Mouse (Mus musculus) kidney, embryonic 15.5 days (tissue): Measurements from ENCODE around the gene Gcm1. TPM values are rescaled to one million over a fixed set of nuclear protein-coding genes. Genes with fewer than 3 reads are reported as not detected.
"Not testable (repeated sequence)": the region's sequence is repeated elsewhere in the genome, so short reads cannot be mapped to it uniquely, and the experiment has no call there.

ENCODE experiments used
- ATAC-seq: fragments of 200-750 bp; cut with Nextera tagmentation; replicated peaks from 2 replicates; pipeline ENCODE4 v1.8.0; 2017; ENCODE audit warnings: moderate TSS enrichment; ENCODE audit not compliant: low FRiP score
- H3K27ac ChIP-seq: fragments of 300-500 bp; sonication (generic); 2 replicates; pipeline ENCODE4 v1.5.1; 2015; ENCODE audit warnings: mild to moderate bottlenecking, inconsistent platforms
- H3K27me3 ChIP-seq: fragments of 300-500 bp; sonication (generic); 2 replicates; pipeline ENCODE4 v1.6.1; 2015; ENCODE audit warnings: inconsistent platforms
- H3K36me3 ChIP-seq: fragments of 300-500 bp; sonication (generic); 2 replicates; pipeline ENCODE4 v1.6.1; 2015; ENCODE audit warnings: inconsistent platforms
- H3K4me1 ChIP-seq: fragments of 300-500 bp; sonication (generic); 2 replicates; pipeline ENCODE4 v1.6.1; 2015; ENCODE audit warnings: inconsistent platforms
- H3K4me2 ChIP-seq: fragments of 300-500 bp; sonication (generic); 2 replicates; pipeline ENCODE4 v1.6.1; 2015; ENCODE audit warnings: moderate library complexity, mild to moderate bottlenecking, inconsistent platforms
- H3K4me3 ChIP-seq: fragments of 300-500 bp; sonication (generic); replicated peaks from 2 replicates; pipeline ENCODE4 v1.5.1; 2015; ENCODE audit warnings: mild to moderate bottlenecking, inconsistent platforms
- H3K9ac ChIP-seq: fragments of 300-500 bp; sonication (generic); 2 replicates; pipeline ENCODE4 v1.6.1; 2015; ENCODE audit warnings: mild to moderate bottlenecking, inconsistent platforms
- H3K9me3 ChIP-seq: fragments of 300-500 bp; sonication (generic); replicated peaks from 2 replicates; pipeline ENCODE4 v1.6.1; 2016; ENCODE audit warnings: inconsistent platforms
- WGBS: fragments of 180-500 bp; shearing (Covaris S2); methylation state at CpG from one replicate; pipeline ENCODE4 v1.1.7; 2015; ENCODE audit warnings: mixed read lengths; 5-methylcytosine and 5-hydroxymethylcytosine counted together
- polyA plus RNA-seq: library from polyadenylated mRNA; unstranded; fragments of >200 nt; fragmentation: Nextera tagmentation; extraction: Ambion mirVana; gene quantifications from 2 replicates; pipeline ENCODE4 v1.2.1, GENCODE M21; 2015

Gcm1 gene
- polyA plus RNA-seq, 1 experiment from 2014 or later = 1.2 TPM

DNA sequence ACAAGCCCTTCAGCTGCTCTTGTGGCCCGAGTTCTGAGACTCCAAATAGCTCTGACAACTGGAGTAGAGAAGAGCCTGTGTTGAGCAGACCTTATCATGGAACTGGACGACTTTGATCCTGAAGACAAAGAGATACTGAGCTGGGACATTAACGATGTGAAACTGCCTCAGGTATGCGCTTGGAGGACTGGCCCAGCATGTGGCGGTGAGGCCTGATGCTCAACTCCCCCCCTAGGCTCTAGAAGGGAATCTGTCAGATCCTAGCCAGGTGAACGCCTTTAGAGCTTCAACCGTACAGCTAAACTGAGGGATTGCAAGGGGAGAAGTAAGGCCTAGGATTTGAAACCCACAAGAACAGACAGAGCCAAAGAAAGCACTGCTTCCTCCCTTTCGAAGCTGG is 2.1 kb downstream of the Gcm1 start:
- Histone ChIP-seq H3K9ac (no peak overlapping the region), H3K27me3 (no peaks in the 10 kb centered on the region), H3K4me2 (no peak overlapping the region), H3K27ac (no peak overlapping the region), H3K4me3 (no peak overlapping the region), H3K4me1 (no peaks in the 10 kb centered on the region), H3K9me3 (no peaks in the 10 kb centered on the region), H3K36me3 (no peaks in the 10 kb centered on the region)
- WGBS = 77% methylated on average over 8 of the region's 8 CpGs
- ATAC-seq = no peak

DNA sequence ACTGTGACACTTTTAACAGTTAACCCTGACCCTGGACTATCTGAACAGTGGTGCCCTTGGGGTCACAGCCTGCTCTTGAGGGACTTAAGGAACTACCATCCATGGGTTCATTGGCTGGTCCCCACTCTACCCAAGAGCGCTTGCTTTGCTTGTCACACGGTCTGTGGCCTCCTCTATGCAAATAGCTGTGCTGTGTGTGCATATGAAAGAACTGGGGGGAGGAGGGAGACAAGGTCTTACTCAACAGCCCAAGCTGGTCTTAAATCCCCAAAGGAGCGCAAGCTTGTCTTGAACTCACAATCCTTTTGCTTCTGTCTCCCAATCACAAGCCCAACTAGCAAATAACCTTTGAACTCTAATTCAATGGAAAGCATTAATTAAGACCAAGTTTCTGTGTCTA is 2.6 kb downstream of the Gcm1 start:
- H3K9ac ChIP-seq = no peak overlapping the region
- ATAC-seq = no peak
- no peaks in the 10 kb centered on the region for H3K36me3 ChIP-seq

DNA sequence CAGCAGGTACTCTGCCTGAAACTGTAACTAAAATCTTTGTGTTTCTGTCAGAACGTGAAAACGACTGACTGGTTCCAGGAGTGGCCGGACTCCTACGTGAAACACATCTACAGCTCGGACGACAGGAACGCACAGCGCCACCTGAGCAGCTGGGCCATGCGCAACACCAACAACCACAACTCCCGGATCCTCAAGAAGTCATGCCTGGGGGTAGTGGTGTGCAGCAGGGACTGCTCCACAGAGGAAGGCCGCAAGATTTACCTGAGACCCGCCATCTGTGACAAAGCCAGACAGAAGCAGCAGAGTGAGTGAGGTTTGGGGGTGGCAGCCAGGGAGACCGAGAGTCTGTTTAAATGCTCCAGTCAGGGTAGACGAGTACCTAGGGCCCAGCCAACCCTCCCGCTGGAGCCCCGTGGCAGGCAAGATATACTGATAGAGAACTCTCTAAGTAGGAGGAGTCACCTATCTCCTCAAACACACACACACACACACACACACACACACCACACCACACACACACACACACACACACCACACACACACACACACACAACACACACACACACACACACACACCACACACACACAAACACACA is 7.9 kb downstream of the Gcm1 start:
- peak overlapping the region; percentile 60; the same call in 1 of the 2 replicates for H3K27ac ChIP-seq
- H3K9ac ChIP-seq = no peak overlapping the region
- no peaks in the 10 kb centered on the region for H3K27me3 ChIP-seq
- no peak for ATAC-seq
- H3K4me3 ChIP-seq = no peak overlapping the region
- H3K9me3 ChIP-seq = no peaks in the 10 kb centered on the region
- WGBS = 71% methylated on average over 16 of the region's 16 CpGs
- no peak overlapping the region for H3K4me2 ChIP-seq
- H3K4me1 ChIP-seq = peaks cover 7% of the 10 kb centered on the region; the same call in 1 of the 2 replicates
- no peaks in the 10 kb centered on the region for H3K36me3 ChIP-seq

More for the DNA sequence above, 2.6 kb downstream of the Gcm1 start:
- Histone ChIP-seq H3K4me3 (no peak overlapping the region), H3K27ac (no peak overlapping the region), H3K4me2 (no peak overlapping the region), H3K9me3 (no peaks in the 10 kb centered on the region), H3K27me3 (no peaks in the 10 kb centered on the region), H3K4me1 (no peaks in the 10 kb centered on the region)
- 85% methylated on average over 3 of the region's 3 CpGs for WGBS

DNA sequence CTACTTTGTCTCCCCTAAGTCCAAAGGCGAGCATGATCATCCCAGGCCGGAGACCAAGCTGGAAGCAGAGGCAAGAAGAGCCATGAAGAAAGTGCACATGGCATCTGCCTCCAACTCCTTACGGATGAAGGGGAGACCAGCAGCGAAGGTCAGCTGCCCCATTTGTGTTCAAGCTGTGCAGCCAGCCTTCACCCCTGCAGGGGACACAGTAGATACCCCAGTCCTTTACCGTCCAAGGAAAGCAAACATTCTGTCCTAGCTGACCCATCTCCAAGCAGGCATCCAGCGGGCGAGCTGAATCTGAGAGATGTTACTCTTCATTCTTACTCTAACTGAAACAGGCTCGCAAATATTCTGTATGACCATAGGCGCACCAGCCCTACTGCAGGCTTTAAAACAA is 10.7 kb downstream of the Gcm1 start:
- Histone ChIP-seq H3K4me1 (peaks cover 7% of the 10 kb centered on the region; the same call in 1 of the 2 replicates), H3K36me3 (no peaks in the 10 kb centered on the region), H3K4me2 (no peak overlapping the region), H3K27me3 (no peaks in the 10 kb centered on the region), H3K4me3 (no peak overlapping the region), H3K27ac (no peak overlapping the region), H3K9ac (no peak overlapping the region), H3K9me3 (no peaks in the 10 kb centered on the region)
- WGBS = 86% methylated on average over 9 of the region's 9 CpGs
- ATAC-seq = no peak

DNA sequence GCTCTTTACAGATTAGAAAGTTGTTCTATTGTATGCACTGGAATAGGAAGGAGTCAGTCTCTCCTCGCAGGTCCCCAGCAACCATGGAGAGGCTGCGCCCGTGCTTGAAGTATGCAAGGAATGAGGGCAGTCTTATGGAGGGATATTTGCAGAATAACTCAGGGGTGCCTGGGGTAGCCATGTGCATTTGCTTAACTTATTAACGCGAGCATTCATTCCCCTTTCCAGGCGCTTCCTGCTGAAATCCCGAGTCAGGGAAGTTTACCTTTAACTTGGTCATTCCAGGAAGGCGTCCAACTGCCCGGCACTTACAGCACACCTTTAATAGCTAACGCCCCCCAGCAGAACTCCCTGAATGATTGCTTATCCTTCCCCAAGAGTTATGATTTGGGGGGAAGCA is 12.4 kb downstream of the Gcm1 start:
- H3K27me3 ChIP-seq = no peaks in the 10 kb centered on the region
- H3K4me1 ChIP-seq = peaks cover 7% of the 10 kb centered on the region; the same call in 1 of the 2 replicates
- H3K4me3 ChIP-seq = no peak overlapping the region
- H3K27ac ChIP-seq = peak overlapping the region; percentile 60; the same call in 1 of the 2 replicates
- no peaks in the 10 kb centered on the region for H3K9me3 ChIP-seq
- no peaks in the 10 kb centered on the region for H3K36me3 ChIP-seq
- peak; percentile 87 for ATAC-seq
- H3K9ac ChIP-seq = no peak overlapping the region
- WGBS = 54% methylated on average over 10 of the region's 10 CpGs
- no peak overlapping the region for H3K4me2 ChIP-seq

DNA sequence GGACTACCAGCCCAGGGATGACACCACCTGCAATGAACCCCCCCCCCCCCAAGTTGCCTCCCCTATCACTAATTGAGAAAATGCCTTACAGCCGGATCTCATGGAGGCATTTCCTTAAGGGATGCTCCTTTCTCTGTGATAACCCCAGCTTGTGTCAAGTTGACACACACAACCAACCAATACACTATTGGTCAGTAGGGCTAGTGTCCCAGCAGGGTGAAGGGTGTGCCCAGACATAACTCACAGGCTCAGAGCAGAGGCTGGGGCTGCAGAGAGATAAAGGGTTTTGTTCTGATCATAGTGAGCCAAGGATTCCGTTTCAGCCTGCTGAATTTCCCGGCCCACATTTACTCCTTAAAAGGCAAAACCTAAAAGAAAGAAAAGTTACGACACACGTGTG is 18.8 kb downstream of the Gcm1 start:
- Histone ChIP-seq H3K9ac (no peak overlapping the region), H3K9me3 (no peaks in the 10 kb centered on the region), H3K4me1 (no peaks in the 10 kb centered on the region), H3K4me2 (no peak overlapping the region), H3K36me3 (no peaks in the 10 kb centered on the region), H3K4me3 (no peak overlapping the region), H3K27ac (no peak overlapping the region), H3K27me3 (no peaks in the 10 kb centered on the region)
- 72% methylated on average over 5 of the region's 5 CpGs for WGBS
- ATAC-seq = no peak

DNA sequence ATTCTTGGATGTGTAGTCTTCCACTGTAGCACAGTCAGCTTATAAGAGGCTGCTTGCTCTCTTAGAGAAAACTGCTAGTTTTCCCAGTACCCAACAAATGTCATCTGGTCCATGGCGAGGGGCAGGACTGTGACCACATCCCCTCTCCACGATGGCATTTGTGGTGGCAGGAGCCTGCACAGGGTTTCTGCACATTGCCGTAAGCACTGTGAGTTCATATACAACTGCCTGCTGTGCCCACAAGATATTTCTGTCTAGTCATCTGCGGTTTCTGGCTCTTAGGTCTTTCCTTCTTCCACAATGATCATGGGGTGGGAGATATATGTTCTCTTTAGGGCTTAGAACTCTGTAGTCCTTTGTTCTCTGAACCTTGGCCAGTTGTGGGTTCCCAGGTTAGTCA is 19.9 kb downstream of the Gcm1 start:
- ATAC-seq = no peak
- Histone ChIP-seq H3K4me1 (no peaks in the 10 kb centered on the region), H3K4me3 (no peak overlapping the region), H3K4me2 (no peak overlapping the region), H3K36me3 (no peaks in the 10 kb centered on the region), H3K9me3 (no peaks in the 10 kb centered on the region), H3K27ac (no peak overlapping the region), H3K27me3 (no peaks in the 10 kb centered on the region), H3K9ac (no peak overlapping the region)
- 89% methylated on average over 4 of the region's 4 CpGs for WGBS

DNA sequence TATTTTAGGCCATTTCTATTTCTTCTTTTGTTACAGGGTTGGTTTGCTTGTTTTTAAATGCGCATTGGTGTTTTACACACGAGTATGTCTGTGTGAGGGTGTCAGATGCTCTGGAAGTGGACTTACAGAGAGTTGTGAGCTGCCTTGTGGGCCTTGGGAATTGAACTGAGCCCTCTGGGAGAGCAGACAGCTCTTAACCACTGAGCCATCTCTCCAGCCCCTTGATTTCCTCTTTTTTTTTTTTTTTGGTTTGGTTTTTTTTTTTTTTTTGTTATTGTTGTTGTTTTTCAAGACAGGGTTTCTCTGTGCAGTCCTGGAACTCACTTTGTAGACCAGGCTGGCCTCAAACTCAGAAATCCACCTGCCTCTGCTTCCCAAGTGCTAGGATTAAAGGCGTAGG is 21.6 kb downstream of the Gcm1 start:
- not testable (repeated sequence) for H3K27ac ChIP-seq, H3K27me3 ChIP-seq, ATAC-seq, H3K4me3 ChIP-seq, H3K9ac ChIP-seq, H3K36me3 ChIP-seq, H3K4me1 ChIP-seq, H3K4me2 ChIP-seq, H3K9me3 ChIP-seq
- WGBS = 93% methylated on average over 3 of the region's 3 CpGs

DNA sequence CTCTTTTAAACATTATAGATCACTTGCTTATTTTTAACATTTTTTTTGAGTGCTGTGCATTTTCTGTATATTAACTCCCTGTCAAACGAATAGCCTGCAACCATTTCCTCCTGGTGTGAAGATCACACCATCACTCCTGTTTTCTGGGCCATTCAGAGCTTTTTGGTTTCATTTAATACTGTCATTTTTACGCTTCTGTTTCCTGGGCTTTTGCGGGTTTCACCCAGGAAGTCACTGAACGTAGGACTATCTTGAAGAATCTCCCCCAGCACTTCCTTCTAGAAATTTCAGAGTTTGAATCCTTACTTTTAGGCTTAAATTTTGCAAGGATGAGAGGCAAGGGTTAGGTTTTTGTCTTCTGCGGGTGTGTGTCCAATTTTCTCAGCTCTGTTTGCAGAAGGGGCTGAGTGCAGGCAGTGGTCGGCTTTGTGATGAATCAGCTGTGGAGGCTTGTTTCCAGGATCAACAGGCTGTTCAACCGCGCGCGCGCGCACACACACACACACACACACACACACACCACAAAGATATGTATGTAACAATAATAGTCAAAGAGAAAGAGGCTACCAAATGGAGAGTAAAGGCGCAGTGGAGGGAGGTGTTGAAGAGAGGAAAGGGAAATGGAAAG is 22.1 kb downstream of the Gcm1 start:
- Histone ChIP-seq H3K9ac (no peak overlapping the region), H3K9me3 (no peaks in the 10 kb centered on the region), H3K36me3 (no peaks in the 10 kb centered on the region), H3K4me3 (no peak overlapping the region), H3K27ac (no peak overlapping the region), H3K4me1 (no peaks in the 10 kb centered on the region), H3K4me2 (no peak overlapping the region), H3K27me3 (no peaks in the 10 kb centered on the region)
- 83% methylated on average over 13 of the region's 13 CpGs for WGBS
- ATAC-seq = no peak

DNA sequence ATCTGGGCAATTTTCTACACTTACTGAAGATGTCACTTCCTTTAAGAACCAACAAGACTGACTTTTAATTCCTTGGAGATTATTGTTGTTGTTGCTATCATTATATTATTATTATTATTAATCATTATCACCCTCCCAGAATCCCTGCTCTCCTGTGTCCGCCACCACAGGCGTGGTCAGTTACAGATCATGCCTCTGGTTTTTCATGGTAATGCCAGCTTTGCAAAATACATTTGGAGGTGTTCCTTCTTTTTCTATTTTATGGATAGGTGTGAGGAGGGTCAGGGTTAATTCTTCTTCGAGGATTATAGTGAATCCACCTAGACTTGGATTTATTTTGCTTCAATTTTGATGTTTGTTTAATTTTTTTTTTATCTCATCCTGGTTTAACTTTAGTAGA is 23.5 kb downstream of the Gcm1 start:
- H3K4me1 ChIP-seq = no peaks in the 10 kb centered on the region
- no peak for ATAC-seq
- H3K36me3 ChIP-seq = no peaks in the 10 kb centered on the region
- no peaks in the 10 kb centered on the region for H3K27me3 ChIP-seq
- no peak overlapping the region for H3K27ac ChIP-seq
- no peak overlapping the region for H3K9ac ChIP-seq
- no peak overlapping the region for H3K4me2 ChIP-seq
- WGBS = 92% methylated on average over 3 of the region's 3 CpGs
- no peak overlapping the region for H3K4me3 ChIP-seq
- no peaks in the 10 kb centered on the region for H3K9me3 ChIP-seq

DNA sequence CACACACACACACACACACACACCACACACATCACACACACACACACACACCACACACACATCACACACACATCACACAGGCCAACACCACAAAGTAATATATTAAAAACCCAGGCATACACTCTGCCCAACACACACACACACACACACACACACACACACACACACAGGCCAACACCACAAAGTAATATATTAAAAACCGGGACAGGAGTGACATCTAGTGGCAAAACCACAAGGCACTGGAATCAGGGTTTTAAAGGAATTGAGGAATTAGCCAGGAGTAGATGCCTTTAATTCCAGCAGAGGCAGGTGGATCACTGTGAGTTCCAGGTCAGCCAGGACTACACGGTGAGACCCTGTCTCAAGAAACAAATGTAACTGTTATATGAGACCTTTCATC is 26.5 kb downstream of the Gcm1 start:
- ATAC-seq = no peak

DNA sequence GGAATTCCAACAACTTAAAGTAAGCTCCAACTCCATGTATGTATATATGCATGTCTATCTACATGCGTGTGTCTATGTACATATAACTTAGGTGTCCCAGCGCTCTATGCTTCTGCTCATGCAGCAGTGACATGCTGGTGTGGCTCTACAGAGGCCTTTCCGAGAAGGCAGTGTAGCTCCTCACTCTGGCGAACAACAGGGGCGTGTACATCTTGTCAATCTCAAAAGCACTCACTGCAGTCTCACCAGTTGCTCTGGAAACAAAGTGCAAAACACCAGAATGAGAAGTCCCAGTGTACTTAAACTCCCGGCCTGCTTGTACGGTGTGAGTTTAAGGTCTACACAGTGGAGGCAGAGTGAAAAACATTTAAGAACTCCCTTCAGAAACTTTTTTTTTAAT is 30.1 kb downstream of the Gcm1 start:
- Histone ChIP-seq H3K9me3 (no peaks in the 10 kb centered on the region), H3K4me2 (no peak overlapping the region), H3K27ac (no peak overlapping the region), H3K27me3 (no peaks in the 10 kb centered on the region), H3K4me1 (no peaks in the 10 kb centered on the region), H3K4me3 (no peak overlapping the region), H3K36me3 (peaks cover 52% of the 10 kb centered on the region), H3K9ac (no peak overlapping the region)
- 92% methylated on average over 7 of the region's 7 CpGs for WGBS
- no peak for ATAC-seq

More for the DNA sequence above, 26.5 kb downstream of the Gcm1 start:
- 24% methylated on average over 2 of the region's 2 CpGs for WGBS
- no peaks in the 10 kb centered on the region for H3K4me1 ChIP-seq
- H3K27ac ChIP-seq = no peak overlapping the region
- no peaks in the 10 kb centered on the region for H3K27me3 ChIP-seq
- H3K4me3 ChIP-seq = no peak overlapping the region
- no peaks in the 10 kb centered on the region for H3K9me3 ChIP-seq
- no peak overlapping the region for H3K4me2 ChIP-seq
- no peak overlapping the region for H3K9ac ChIP-seq
- H3K36me3 ChIP-seq = peaks cover 17% of the 10 kb centered on the region

DNA sequence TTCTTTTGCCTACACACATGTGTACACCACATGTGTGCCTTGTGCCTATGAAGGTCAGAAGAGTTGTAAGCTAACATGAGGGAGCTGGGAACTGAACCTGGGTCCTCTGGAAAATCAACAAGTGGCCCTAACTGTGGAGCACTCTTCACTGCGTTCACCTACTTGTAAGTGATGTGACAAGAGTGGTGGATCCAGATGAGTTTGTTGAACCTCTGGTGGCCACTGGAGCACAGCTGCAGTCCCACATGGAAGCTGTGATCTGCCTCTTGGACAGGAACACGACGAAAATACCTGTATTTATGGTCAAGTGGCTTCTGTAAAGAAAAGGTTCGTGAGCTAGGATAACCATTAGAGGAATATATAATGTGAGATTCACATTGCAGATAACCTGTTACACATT is 32.6 kb downstream of the Gcm1 start:
- ATAC-seq = no peak
- Histone ChIP-seq H3K27ac (no peak overlapping the region), H3K4me3 (no peak overlapping the region), H3K9me3 (no peaks in the 10 kb centered on the region), H3K4me2 (no peak overlapping the region), H3K9ac (no peak overlapping the region), H3K4me1 (no peaks in the 10 kb centered on the region), H3K27me3 (no peaks in the 10 kb centered on the region), H3K36me3 (peaks cover 68% of the 10 kb centered on the region)
- WGBS = 95% methylated on average over 4 of the region's 4 CpGs
